Mouse (Mus musculus) brain, embryonic 18.5 days (tissue): Measurements from ENCODE around the gene Slc26a11.
"Not testable (repeated sequence)": the region's sequence is repeated elsewhere in the genome, so short reads cannot be mapped to it uniquely, and the experiment has no call there.

Source experiments
- DNase-seq: peaks from one replicate; pipeline ENCODE4 v3.0.0-alpha.2; 2012; ENCODE audit warnings: low read depth, low spot score

The Slc26a11 gene

DNA sequence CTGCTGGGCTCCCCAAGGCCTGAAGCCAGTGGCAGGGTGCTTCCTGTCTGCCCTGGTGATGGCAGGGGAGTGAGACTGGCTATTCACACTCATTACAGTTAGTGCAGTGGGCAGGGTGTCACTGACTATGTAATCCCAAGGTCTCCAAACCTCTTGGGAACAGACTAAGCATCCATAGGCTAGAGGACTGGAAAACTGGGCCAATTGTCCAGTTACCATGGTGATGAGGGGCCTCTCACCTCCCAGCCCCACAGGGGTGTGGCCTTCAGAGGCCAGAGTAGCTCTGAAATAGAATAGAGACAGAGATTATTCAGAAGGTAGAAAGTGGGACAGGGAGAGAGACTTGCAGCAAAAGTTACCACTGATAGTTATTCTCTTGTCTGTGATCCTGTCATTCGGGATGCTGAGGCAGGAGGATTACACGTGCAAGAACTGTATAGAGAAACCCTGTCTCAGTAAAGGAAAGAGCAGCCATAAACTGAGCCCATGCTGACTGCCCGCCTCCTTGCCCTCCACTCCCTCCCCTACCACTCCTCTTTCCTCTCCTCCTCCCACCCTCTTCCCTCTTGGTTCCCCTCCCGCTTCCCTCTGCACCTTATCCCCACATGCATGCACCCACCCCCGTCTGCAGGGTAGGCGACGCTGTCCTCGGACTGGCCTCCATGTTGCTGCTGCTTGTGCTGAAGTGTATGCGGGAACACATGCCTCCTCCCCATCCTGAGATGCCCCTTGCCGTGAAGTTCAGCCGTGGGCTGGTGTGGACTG lies 7.6 kb downstream of the Slc26a11 start:
- no peak for DNase-seq

DNA sequence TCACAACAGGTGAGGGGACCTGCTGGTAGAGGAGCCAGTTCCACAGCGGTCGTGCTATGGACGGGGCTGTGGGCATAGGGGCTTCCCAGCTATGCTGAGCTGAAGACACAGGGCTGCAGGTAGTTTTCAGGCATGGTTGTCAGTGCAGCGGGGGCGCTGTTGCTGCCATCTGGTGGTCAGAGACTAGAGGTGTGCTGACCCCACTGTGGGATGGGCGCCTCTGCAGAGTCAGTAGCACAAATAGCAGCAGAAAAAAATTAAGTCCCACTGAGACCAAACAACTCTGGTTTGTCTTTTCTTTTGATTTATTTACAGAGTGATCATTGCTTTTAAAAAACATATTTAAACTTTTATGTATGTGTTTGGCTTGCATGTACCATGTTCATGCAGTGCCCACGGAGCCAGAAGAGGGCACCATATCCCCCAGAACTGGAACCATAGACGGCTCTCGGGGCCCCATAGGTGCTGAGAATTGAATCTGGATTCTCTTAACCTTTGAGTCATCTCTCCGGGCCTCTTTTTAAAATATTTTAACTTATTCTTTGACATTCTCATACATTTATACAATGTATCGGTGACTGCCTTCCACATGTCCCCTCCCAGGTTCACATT lies 8.3 kb downstream of the Slc26a11 start:
- peak; percentile 18 for DNase-seq

DNA sequence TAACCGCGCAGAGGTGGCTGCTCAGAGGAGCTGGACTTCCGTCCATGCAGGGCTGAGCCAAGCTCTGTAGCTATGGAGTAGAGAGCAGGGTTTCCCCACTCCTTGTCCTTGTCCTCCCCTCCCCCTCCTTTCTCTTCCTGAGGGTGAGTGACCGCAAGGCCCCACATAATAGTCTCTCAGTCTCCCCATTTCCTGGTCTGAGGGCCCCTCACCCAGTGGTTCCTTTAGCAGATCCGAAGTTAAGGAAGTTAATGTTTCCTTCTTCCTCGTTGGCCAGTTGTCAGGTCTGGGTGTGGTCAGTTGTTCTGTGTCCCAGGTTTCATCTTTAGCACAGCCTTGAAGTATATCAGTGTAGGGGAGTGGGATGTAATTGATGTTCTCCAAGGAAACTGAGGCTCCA lies 20.1 kb downstream of the Slc26a11 start:
- DNase-seq: no peak

DNA sequence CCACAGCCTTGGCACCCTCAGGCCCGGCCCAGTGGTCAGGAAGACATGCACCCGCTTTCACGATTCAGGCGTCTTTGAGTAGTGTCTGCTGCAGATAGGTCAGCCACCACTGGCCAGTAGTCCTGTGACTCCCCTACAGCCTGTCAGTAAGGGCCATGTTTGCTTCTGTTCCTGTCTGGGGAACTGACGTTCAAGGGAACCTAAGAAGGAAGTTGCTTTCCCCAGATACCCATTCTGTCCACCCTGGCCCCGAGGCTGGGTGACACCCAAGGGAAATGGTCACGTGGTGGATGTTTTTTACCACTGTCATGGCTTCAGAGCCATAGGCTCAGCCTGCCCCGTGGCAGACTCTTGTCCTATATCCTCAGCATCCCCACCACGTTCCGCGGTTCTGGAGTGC lies 22.0 kb downstream of the Slc26a11 start:
- no peak for DNase-seq

DNA sequence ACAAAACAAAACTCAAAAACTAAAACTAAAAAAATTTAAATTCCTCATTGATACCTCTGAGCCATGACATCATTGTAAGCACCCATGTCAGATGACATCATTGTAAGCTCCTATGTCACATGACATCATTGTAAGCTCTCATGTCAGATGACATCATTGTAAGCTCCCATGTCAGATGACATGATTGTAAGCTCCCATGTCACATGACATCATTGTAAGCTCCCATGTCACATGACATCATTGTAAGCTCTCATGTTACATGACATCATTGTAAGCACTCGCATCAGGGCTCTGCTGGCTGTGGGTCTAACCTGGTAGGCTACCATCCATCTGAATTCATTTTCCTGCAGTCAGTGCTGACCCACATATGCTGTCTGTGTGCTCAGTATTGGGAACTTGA lies 23.2 kb downstream of the Slc26a11 start:
- DNase-seq: no peak

DNA sequence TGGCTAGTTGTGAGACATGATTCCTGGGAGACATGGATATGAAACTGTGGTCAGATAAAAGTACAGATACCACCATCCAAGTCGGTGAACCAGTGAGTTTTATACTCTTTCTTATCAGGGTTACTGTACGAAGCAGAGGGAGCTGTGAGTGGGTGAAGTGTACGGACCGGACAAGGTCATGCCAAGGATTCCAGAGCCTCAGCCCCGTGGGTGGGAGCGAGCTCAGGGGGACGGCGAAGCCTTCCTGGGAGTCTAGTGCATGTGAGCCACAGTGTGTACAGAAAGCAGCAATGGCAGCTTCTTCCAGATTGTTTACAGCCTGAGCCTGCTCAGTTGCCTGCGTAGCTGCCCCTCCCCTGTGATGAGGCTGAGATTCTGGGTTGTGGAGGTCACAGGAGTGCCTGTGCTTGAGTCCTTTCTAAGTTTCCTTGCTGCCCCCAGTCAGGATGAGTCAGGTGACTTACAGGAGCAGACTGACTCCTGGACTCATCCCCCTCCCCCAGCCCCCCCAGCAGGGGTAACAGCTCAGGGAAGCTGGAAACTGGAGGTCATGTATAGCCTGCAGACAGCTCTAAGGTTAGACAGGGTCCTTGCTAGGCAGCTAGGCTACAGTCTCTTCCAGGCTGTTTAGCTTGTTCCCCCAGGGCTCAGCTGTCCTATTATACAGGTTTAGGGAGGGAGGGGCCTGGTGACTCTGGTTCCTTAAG lies 26.4 kb downstream of the Slc26a11 start:
- DNase-seq: no peak

DNA sequence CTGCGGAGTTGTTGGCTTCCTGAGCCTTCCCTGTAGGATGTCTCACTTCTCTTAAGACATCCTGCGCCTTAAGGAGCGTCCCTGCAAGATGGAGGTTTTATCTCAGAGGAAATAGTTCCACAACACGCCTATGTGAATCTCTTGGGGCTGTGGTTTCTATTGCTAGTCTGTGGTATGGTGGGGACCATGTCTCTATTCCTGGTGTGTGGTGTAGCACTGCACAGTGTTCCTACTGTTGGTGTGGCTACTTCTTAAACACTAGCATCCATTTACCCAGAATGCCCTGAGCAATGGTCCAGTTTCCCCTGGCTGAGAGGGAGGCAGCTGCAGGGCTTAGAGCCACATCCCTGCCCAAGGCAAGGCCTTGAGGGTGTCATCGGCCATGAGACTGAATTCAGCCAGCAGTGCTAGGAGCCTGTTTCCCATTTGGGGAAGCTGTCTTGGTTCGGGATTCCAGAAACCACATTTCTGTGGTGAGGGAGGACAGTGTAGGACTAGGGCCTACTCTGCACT lies 27.0 kb downstream of the Slc26a11 start:
- DNase-seq: no peak

DNA sequence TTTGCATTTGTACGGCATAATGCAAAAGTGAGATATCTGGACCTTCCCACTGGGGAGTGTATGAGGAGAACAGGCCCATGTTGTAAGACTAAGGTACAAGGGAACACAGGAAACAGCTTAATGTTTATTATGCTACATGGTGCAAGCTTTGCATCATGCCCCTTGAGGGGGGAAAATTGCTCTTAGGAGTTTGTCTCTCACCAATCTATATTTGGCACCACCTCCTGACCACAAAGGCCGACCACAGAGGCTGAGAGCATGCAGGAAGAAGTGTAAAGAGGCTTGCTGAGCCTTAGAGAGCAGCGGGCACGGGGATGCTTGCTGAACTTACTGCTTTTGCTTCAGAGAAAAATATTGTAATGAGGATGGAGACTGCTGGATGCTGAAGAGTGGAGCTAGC lies 29.5 kb downstream of the Slc26a11 start:
- no peak for DNase-seq

DNA sequence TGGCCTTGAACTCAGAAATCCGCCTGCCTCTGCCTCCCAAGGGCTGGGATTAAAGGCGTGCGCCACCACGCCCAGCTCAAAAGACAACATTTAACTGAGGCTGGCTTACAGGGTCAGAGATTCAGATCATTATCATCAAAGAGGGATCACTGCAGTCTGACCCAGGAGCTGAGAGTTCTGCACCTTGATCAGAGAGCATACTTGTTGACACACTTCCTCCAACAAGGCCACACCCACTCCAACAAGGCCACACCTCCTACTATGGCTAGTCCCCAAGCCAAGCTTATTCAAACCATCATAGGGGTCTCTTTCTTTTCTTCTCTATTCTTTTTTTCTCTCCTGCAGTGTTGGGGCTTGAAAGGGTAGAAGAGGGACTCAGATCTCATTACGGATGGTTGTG lies 30.9 kb downstream of the Slc26a11 start:
- no peak for DNase-seq

DNA sequence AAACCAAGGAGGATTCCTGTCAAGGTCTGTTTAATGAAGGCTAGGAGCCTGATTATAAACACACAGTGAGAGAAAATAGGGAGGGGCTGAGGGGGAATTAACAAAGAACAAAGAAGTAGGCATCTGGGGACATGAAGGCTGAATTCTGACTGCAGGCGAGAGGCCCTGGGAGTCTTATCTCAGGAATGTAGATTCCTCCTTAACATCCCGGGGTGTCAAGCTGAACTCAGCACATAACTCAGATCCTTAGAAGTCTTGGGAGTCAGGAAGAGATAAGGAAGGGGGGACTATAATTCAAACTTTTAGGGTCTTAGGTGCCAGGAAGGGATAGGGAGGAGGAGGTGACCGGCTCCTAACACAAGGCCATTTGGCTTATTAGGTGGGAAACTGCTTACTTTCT lies 31.9 kb downstream of the Slc26a11 start:
- DNase-seq: not testable (repeated sequence)

DNA sequence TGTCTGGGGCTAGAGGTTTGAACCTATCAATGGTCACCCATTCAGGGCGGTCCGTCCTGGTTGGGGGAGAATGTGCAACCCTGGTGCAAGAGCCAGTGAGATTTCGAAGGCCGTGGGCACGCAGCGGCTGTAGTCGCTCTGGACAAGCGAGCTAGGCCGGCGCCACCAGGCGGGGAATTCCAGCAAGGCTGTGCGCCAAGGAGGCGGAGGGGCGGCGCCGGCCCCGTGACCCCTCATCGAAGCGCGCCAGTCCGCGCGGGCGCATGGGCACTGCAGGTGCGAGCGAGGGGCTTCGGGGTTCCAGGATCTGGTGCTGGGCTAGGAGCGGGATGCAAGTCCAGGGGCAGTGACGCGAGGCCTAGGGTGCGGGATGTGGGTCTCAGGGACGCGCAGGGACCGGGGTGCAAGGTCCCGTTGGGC lies 34.5 kb downstream of the Slc26a11 start:
- peak; percentile 22 for DNase-seq

DNA sequence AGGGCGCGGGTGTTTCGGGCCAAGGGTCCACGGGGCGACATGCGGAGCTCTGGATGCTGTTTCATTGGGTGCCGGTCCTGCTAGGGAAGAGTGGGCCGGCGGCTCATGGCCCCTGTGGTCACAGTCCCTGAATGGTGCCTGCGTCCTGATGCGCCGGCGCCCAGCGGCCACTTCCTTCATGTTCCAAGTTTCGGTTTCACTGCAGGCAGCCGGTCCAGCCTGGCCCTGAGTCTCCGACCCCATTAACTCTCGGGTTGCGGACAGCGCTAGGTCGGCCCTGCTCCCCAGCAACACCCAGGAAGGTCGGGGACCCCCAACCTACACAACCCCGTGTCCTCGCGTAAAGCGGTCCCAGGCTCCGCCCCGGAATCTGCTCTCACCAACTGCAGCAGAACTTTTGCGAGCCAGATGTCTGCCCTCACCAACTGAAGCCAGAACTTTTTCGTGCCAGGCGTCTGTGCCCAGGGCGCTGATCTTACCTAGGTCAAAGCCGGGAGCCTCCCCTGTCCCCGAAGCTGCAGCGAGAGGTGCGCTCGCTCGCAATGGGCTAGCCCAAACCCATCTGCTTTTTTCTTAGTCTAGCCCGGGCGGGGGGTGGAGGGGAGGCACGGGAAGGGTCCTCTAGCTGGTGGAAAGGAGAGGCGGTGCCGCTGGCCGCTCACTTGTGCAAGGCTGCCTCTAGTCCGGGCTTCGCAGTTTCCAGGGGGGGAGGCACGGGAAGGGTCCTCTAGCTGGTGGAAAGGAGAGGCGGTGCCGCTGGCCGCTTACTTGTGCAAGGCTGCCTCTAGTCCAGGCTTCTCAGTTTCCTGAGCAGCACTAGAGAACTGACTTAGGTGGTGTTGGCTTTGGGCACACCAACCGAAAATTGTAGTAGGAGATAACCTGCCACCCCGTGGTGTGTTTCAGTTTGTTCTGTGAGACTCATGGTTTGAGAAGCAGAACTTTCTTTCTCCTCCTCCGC lies 35.2 kb downstream of the Slc26a11 start:
- no peak for DNase-seq

DNA sequence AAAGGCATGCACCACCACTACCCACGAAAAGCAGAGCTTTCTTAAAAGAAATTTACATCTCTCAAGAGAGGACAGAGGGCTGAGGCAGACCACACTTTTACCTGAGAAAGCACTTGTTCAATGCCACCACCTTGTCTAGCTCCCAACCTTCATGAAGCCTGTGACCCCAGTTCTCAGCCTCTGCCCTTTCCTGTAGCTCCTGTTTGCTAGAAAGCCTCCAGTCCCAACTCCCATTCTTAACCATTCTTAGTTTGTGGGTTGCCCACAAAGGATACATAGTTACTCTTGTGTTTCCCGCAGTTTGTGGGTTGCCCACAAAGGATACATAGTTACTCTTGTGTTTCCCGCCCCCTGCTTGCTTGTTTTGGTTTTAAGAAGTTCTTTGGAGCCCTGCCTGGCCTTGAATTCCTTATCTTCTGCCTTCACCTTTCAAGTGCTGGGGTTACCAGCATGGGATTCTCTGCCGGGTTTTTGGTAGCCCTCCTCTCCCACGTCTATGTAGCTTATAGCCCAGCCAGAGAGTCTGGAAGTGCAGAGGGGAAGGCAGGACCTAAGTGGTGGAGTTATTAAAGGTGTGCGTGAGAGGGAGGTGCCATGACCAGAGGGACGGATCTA lies 36.1 kb downstream of the Slc26a11 start:
- DNase-seq: no peak

DNA sequence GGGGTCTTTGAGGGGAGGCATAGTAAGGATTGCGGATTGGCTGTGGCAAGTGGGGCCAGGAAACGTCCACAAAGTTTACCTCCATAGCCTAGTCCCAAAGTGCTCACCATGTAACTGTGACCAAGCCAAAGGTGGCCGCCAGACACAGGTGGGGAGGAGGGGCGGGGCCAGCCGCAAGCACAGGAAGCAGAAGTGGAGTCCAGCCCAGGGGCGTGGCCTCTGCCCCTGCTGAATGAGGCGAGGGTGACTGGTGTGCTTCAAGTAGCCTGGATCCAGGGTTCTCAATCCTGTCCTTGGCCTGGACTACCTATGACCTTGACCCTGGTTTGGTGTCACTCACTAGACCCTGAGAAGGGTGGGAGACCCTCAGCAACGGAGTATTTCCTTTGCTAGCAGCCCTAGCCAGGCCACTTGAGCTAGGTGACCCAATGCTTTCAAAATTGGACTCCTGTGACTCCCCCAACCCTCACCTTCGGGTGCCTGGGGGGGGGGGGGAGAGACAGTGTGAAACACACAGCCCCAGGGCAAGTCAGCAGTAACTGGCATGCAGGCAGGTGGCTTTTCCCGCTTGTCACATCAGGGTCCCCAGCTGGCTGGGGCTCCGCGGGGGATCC lies 36.8 kb downstream of the Slc26a11 start:
- DNase-seq: no peak

DNA sequence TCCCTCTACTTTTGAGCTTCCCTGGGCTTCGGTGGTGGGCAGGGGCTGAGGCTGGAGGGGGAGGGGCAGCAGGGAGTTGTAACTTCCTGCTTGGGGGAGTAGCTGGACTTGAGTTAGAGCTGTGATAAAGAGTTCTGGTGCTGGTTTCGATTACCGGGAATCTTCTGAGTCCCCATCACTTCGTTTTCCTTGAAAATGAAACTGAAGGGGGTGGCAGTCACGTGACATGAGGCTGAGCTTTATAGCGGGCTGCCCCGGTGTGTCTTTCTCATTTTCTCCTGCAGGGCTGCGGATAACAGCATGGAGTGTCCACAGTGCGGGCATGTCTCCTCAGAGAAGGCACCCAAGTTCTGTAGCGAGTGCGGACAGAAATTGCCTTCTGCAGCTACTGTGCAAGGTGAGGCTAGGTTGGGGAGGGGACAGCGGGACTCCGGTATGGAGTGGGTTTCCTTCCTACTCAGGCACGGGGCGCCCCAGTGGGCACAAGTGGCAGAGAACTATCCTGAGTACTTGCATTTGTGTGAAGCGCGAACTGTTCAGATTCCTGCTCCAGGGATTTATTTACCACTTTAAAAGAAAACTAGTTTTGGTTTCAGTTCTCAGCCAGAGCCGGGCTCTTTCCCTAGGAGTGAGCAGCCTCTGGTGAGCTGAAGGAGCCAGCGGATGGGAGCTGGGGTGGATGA lies 37.6 kb downstream of the Slc26a11 start, which contains the start of gene Rnf213:
Gene Rnf213, plus strand, starts transcription at position 301 of the 683 bp plus-strand sequence.
- no peak for DNase-seq

DNA sequence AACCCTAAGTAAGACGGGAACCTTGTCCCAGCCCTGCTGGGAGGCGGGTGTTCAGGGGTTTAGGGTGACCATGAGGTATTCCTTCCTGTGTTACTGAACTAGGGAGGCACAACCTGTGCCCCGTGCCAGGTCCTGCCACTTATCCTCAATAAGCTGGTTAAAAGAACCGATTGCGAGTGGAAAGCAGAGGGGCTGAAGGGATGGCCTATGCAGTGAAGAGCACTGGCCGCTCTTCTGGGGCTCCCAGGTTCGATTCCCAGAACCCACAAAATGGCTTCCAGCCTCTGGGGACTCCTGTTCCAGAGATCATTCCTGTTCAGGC lies 38.1 kb downstream of the Slc26a11 start:
- no peak for DNase-seq

DNA sequence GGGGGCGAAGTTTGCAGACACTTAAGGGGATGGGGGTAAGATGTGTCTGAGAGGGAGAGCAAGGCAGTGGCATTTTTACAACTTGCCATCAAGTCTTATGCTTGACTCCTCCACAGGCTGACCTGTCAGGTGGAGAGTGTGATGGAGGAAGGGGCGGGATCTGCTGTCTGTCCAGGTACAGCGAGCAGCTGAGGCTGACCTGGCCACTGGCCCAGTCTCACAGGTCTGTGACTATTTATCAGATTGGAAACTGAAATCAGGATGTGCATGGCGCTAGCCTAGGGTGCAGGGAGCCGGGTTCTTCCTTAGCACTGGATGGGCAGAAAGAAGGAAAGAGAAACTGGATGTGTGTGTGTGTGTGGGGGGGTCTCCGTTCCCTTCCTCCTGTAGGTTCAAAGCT lies 38.9 kb downstream of the Slc26a11 start:
- DNase-seq: no peak

DNA sequence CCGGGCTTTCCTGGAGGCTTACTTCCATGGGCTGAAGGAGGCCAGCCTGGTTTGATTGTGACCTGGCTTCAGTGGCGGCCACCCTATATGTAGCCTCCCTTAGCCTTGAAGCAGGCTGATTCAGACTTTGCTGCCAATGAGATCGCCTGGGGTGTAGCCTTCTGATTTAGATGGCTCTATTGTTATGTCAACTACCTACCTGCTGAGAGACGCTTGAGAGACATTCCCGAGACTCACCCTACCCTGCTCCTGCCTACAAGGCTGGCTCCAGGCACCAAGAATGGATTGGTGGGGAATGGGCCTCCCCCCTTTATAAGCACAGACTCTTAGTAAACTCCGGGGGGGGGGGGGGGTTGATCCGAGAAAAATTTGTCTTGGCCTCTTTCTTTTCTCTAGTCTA lies 40.0 kb downstream of the Slc26a11 start:
- DNase-seq: no peak

DNA sequence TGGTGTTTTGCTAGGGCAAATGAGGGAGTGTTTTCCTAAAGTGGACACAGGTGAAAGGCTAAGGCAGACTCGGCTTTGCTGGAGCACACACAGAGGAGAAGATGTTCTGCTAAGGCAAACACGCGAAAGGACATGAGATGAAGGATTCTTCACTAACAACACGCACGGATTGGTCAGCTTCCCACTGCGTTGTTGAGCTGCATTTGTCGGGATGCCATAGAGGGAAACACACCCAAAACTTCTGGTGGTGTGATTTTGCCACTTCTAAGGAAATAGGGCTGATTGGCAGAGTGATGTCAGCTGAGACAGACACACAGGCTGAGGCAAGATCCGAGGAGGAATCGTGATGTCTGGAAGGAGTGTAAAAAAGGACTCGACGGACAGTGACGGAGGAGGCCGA lies 40.6 kb downstream of the Slc26a11 start:
- DNase-seq: no peak

DNA sequence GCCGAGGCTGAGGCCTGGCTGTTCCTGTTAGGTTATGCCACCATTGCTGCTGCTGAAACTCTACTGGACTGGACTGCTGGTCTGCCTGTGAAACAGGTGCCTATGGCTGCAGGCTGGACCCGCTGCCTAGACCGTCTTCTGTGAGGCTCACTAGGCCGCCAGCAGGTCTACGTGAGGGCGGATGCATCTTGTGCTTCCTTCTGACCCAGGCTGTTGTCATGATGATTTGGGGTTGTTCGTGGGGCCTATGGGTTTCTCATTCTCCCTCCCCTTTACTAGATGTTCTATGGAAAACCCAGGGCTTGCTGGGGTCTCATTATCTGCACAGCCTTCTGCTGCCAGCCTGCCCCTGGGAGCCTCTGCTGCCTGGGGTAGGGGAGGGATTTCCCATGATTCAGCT lies 41.1 kb downstream of the Slc26a11 start:
- no peak for DNase-seq
